Comparison of ENCODE assay signal across 1 mouse cellular context in the genomic region with DNA sequence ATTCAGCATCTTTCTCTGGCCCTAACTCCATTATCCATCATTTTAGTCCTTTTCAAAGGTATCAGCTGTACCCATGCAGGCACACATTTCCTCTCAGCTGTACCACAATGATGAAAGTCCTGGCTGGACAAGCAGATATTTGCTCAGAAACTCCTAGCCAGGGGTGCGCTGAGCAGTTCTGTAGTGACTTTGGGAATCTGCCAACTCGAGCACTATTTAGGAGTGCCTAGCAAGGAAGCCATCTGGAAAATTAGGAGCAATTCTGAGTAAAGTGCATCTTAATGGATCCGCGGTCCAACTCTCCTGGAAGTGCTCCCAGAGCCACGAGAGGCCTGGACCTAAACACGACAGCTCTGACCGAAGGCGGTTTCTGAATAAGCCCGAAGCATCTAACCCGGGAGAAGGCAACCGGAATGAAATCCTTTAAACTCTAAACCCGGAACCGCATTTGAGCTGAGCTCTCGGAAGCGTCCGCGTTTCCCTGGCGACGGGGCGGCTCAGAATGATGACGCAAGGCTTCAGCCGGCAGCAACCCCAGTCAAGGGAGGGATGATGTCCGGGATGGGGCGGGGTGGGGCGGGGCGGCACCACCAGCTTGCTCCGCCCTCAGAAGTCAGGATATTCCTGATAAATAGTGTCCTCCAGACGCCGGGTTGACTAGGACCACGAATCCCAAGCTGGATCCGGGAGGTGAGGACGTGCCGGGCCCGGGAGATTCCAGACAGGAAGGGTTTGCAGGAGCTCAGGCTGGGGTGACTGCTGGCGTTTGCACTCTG.
A peak's percentile ranks its signal among the peaks of the same experiment; 100 is the strongest.
TF ChIP-seq lines count a peak whose summit lies in the region.

A gene (plus strand): TSS at position 596 of the 776 bp plus-strand sequence.

TF ChIP-seq in CH12.LX, 34 proteins besides CTCF, POLR2A, EP300 and RAD21 (continued from another document):
- no peak for TF ChIP-seq UBTF (IDR thresholded peaks at IDR 0.05; ENCODE audit: low read depth, low read length)
- 0 out of 2 replicates have a peak, but pooled peaks have one; percentile 30 for TF ChIP-seq ETS1 (conservative IDR thresholded peaks at IDR 0.05; ENCODE audit: low read depth, low read length)
- no peak; the same call in 1 of the 2 replicates for TF ChIP-seq MEF2A (IDR thresholded peaks at IDR 0.05; ENCODE audit: borderline replicate concordance, low read depth, low read length)
- no peak for TF ChIP-seq MAX (IDR thresholded peaks at IDR 0.05; ENCODE audit: low read length)
- no peak for TF ChIP-seq MAZ (IDR thresholded peaks at IDR 0.05; ENCODE audit: low read depth, low read length)
- no peak for TF ChIP-seq JUN (IDR thresholded peaks at IDR 0.05; ENCODE audit: insufficient read depth, low read depth, low read length)
- TF ChIP-seq KAT2A (IDR thresholded peaks at IDR 0.05; ENCODE audit: insufficient replicate concordance, low read length): peak; percentile 77; the same call in 1 of the 2 replicates
- TF ChIP-seq NRF1 (IDR thresholded peaks at IDR 0.05; ENCODE audit: low read depth, low read length): 0 out of 2 replicates have a peak, but pooled peaks have one; percentile 34
- no peak for TF ChIP-seq USF1 (IDR thresholded peaks at IDR 0.05; ENCODE audit: low read depth, low read length)
- peak; percentile 100 for TF ChIP-seq SIN3A (IDR thresholded peaks at IDR 0.05; ENCODE audit: low read length)
- no peak for TF ChIP-seq RCOR1 (conservative IDR thresholded peaks at IDR 0.05; ENCODE audit: low read depth, low read length)
- TF ChIP-seq POLR2AphosphoS2 (IDR thresholded peaks at IDR 0.05; ENCODE audit: low read depth, low read length): no peak
- TF ChIP-seq MYC (IDR thresholded peaks at IDR 0.05; ENCODE audit: low read depth, low read length): no peak
- no peak for TF ChIP-seq ZNF384 (IDR thresholded peaks at IDR 0.05; ENCODE audit: low read depth, low read length)
- TF ChIP-seq JUND (conservative IDR thresholded peaks at IDR 0.05; ENCODE audit: low read depth, low read length): no peak
- no peak for TF ChIP-seq MAFK (IDR thresholded peaks at IDR 0.05; ENCODE audit: insufficient replicate concordance, low read length)
- no peak for TF ChIP-seq ZKSCAN1 (IDR thresholded peaks at IDR 0.05; ENCODE audit: borderline replicate concordance, low read depth, low read length)
- TF ChIP-seq MXI1 (IDR thresholded peaks at IDR 0.05; ENCODE audit: low read depth, low read length): peak; percentile 98
- TF ChIP-seq NELFE (IDR thresholded peaks at IDR 0.05; ENCODE audit: low read depth, low read length): peak; percentile 47; the same call in 1 of the 2 replicates
- no peak for TF ChIP-seq SMC3 (IDR thresholded peaks at IDR 0.05; ENCODE audit: low read depth, low read length)
- TF ChIP-seq CHD1 (IDR thresholded peaks at IDR 0.05; ENCODE audit: low read depth, low read length): no peak
- peak; percentile 98 for TF ChIP-seq ELF1 (IDR thresholded peaks at IDR 0.05; ENCODE audit: low read depth, low read length)
- no peak for TF ChIP-seq USF2 (conservative IDR thresholded peaks at IDR 0.05; ENCODE audit: low read depth, low read length)
- no peak for TF ChIP-seq E2F4 (IDR thresholded peaks at IDR 0.05; ENCODE audit: insufficient replicate concordance, low read depth, low read length)
- TF ChIP-seq HCFC1 (IDR thresholded peaks at IDR 0.05; ENCODE audit: low read depth, low read length): peak; percentile 92
- TF ChIP-seq TBP (conservative IDR thresholded peaks at IDR 0.05; ENCODE audit: low read depth, low read length): no peak
- TF ChIP-seq TCF12 (IDR thresholded peaks at IDR 0.05; ENCODE audit: low read depth, low read length): peak; percentile 17; the same call in 1 of the 2 replicates
- peak; percentile 70; the same call in 1 of the 2 replicates for TF ChIP-seq IRF4 (IDR thresholded peaks at IDR 0.05; ENCODE audit: low read depth, low read length)
- TF ChIP-seq BHLHE40 (IDR thresholded peaks at IDR 0.05; ENCODE audit: low read depth, low read length): no peak
- TF ChIP-seq ZC3H11A (IDR thresholded peaks at IDR 0.05; ENCODE audit: low read depth, low read length): no peak
- no peak for TF ChIP-seq GABPA (IDR thresholded peaks at IDR 0.05; ENCODE audit: insufficient replicate concordance, low read depth, low read length)
